Mouse (Mus musculus): ENCODE results near the gene Nmnat2. TPM values are rescaled to one million over a fixed set of nuclear protein-coding genes. Genes with fewer than 3 reads are reported as not detected.

Gene Nmnat2
- polyA plus RNA-seq, 1 experiment: 0.63 TPM

DNA sequence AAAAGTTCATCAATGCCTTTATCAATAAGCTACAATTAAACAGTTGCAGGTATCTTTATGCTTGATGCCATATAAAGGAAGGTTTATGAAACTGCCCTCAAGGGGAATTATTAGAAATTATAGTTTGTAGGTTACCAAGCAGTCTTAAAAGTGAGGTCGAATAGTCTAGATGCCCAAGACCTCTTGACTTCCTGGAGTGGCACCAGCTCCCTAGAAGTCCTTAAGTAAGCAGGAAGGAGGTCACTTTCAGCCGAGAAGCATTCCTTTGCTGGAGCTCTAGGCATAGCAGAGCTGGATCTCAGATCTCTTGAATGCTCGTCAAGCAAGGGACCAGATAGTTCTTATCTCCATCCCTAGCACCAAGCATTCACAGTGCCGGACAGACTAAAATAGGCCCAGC lies 172.8 kb downstream of the Nmnat2 start:
- Histone ChIP-seq H3K27me3 (ENCODE audit: control insufficient read depth, insufficient read depth, low read length) (no peaks in the 10 kb centered on the region), H3K36me3 (ENCODE audit: control insufficient read depth, insufficient read depth, low read length) (no peaks in the 10 kb centered on the region), H3K4me1 (ENCODE audit: control insufficient read depth, insufficient read depth, insufficient read length) (no peaks in the 10 kb centered on the region), H3K4me3 (ENCODE audit: extremely low read depth, insufficient read depth, insufficient read length) (no peak overlapping the region), H3K27ac (ENCODE audit: insufficient read depth, low read length) (no peak overlapping the region)
- 78% methylated on average over 4 of the region's 4 CpGs for WGBS
- TF ChIP-seq CTCF (IDR thresholded peaks at IDR 0.05; ENCODE audit: extremely low read depth, insufficient read depth, insufficient read length, insufficient replicate concordance): no peak
- TF ChIP-seq POLR2A (IDR thresholded peaks at IDR 0.05; ENCODE audit: low read depth, low read length): no peak
- DNase-seq (ENCODE audit: low read depth in 1 of 2, low spot score in 2 of 2): no peak

DNA sequence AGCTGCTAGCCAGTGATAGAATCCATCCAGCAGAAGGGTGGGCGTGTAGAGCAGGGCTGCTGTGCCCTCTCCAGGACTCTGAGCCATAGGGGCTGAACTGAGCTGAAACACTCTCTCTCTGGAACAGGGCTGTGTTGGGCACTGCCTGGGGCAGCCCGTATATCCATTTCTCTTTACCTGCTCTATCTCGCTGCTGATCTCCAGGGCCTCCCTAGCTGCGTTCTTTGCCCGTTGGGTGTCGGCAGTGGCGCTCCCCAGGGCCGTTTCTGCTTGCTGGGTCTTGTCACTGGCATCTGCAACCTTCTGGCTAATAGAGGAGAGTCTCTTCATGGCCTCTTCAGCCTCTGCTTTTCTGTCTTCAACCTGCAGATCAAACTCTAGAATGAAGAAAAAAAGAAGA lies 174.0 kb downstream of the Nmnat2 start:
- 85% methylated on average over 8 of the region's 8 CpGs for WGBS
- DNase-seq (ENCODE audit: low read depth in 1 of 2, low spot score in 2 of 2): no peak

GRCm38 (mm10) chr1:153129992-153130713 lies 175.4 kb downstream of the Nmnat2 start:
- Histone ChIP-seq H3K4me1 (ENCODE audit: control insufficient read depth, insufficient read depth, insufficient read length) (no peaks in the 10 kb centered on the region), H3K36me3 (ENCODE audit: control insufficient read depth, insufficient read depth, low read length) (no peaks in the 10 kb centered on the region), H3K27ac (ENCODE audit: insufficient read depth, low read length) (no peak overlapping the region), H3K4me3 (ENCODE audit: extremely low read depth, insufficient read depth, insufficient read length) (no peak overlapping the region), H3K27me3 (ENCODE audit: control insufficient read depth, insufficient read depth, low read length) (no peaks in the 10 kb centered on the region)
- DNase-seq (ENCODE audit: low read depth in 1 of 2, low spot score in 2 of 2): no peak
- 69% methylated on average over 11 of the region's 11 CpGs for WGBS
- no peak for TF ChIP-seq POLR2A (IDR thresholded peaks at IDR 0.05; ENCODE audit: low read depth, low read length)
- TF ChIP-seq CTCF (IDR thresholded peaks at IDR 0.05; ENCODE audit: extremely low read depth, insufficient read depth, insufficient read length, insufficient replicate concordance): no peak

More for the DNA sequence above, 174.0 kb downstream of the Nmnat2 start:
- Histone ChIP-seq H3K27me3 (ENCODE audit: control insufficient read depth, insufficient read depth, low read length) (no peaks in the 10 kb centered on the region), H3K4me3 (ENCODE audit: extremely low read depth, insufficient read depth, insufficient read length) (no peak overlapping the region), H3K27ac (ENCODE audit: insufficient read depth, low read length) (no peak overlapping the region), H3K36me3 (ENCODE audit: control insufficient read depth, insufficient read depth, low read length) (no peaks in the 10 kb centered on the region), H3K4me1 (ENCODE audit: control insufficient read depth, insufficient read depth, insufficient read length) (no peaks in the 10 kb centered on the region)
- TF ChIP-seq POLR2A (IDR thresholded peaks at IDR 0.05; ENCODE audit: low read depth, low read length) (no peak), CTCF (IDR thresholded peaks at IDR 0.05; ENCODE audit: extremely low read depth, insufficient read depth, insufficient read length, insufficient replicate concordance) (no peak)

GRCm38 (mm10) chr1:153133865-153134781 lies 179.3 kb downstream of the Nmnat2 start:
- H3K27ac ChIP-seq (ENCODE audit: insufficient read depth, low read length): no peak overlapping the region
- no peaks in the 10 kb centered on the region for H3K36me3 ChIP-seq (ENCODE audit: control insufficient read depth, insufficient read depth, low read length)
- DNase-seq (ENCODE audit: low read depth in 1 of 2, low spot score in 2 of 2): no peak
- TF ChIP-seq POLR2A (IDR thresholded peaks at IDR 0.05; ENCODE audit: low read depth, low read length) (no peak), CTCF (IDR thresholded peaks at IDR 0.05; ENCODE audit: extremely low read depth, insufficient read depth, insufficient read length, insufficient replicate concordance) (no peak)
- WGBS: 84% methylated on average over 9 of the region's 9 CpGs
- no peaks in the 10 kb centered on the region for H3K4me1 ChIP-seq (ENCODE audit: control insufficient read depth, insufficient read depth, insufficient read length)
- no peak overlapping the region for H3K4me3 ChIP-seq (ENCODE audit: extremely low read depth, insufficient read depth, insufficient read length)
- H3K27me3 ChIP-seq (ENCODE audit: control insufficient read depth, insufficient read depth, low read length): no peaks in the 10 kb centered on the region

- TF ChIP-seq POLR2A (IDR thresholded peaks at IDR 0.05; ENCODE audit: low read depth, low read length) (no peak), CTCF (IDR thresholded peaks at IDR 0.05; ENCODE audit: extremely low read depth, insufficient read depth, insufficient read length, insufficient replicate concordance) (no peak)
- no peak overlapping the region for H3K27ac ChIP-seq (ENCODE audit: insufficient read depth, low read length)
- H3K4me1 ChIP-seq (ENCODE audit: control insufficient read depth, insufficient read depth, insufficient read length): no peaks in the 10 kb centered on the region
- H3K36me3 ChIP-seq (ENCODE audit: control insufficient read depth, insufficient read depth, low read length): no peaks in the 10 kb centered on the region
- no peak for DNase-seq (ENCODE audit: low read depth in 1 of 2, low spot score in 2 of 2)
- H3K4me3 ChIP-seq (ENCODE audit: extremely low read depth, insufficient read depth, insufficient read length): no peak overlapping the region
- H3K27me3 ChIP-seq (ENCODE audit: control insufficient read depth, insufficient read depth, low read length): no peaks in the 10 kb centered on the region
- 86% methylated on average over 13 of the region's 13 CpGs for WGBS
These were observed 181.9 kb downstream of the Nmnat2 start for GRCm38 (mm10) chr1:153136647-153137046.

DNA sequence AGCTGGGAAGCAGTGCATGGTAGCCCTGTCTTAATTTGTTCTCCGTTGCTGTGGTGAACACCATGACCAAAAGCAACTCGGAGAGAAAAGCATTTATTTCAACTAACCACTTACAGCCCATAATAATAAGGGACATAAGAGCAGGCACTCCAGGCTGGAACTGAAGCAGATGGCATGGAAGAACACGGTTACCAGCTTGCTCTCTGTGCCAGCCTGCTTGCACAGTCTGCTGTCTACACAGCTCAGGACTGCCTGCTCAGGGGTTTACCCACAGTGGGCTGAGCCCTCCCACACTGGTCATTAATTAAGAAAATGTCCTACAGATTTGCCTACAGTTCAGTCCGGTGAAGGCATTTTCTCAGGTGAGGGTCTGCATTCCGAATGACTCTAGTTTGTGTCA lies 183.7 kb downstream of the Nmnat2 start:
- no peaks in the 10 kb centered on the region for H3K36me3 ChIP-seq (ENCODE audit: control insufficient read depth, insufficient read depth, low read length)
- H3K27ac ChIP-seq (ENCODE audit: insufficient read depth, low read length): no peak overlapping the region
- H3K4me1 ChIP-seq (ENCODE audit: control insufficient read depth, insufficient read depth, insufficient read length): no peaks in the 10 kb centered on the region
- no peak for TF ChIP-seq CTCF (IDR thresholded peaks at IDR 0.05; ENCODE audit: extremely low read depth, insufficient read depth, insufficient read length, insufficient replicate concordance)
- no peak for TF ChIP-seq POLR2A (IDR thresholded peaks at IDR 0.05; ENCODE audit: low read depth, low read length)
- 84% methylated on average over 5 of the region's 5 CpGs for WGBS
- H3K4me3 ChIP-seq (ENCODE audit: extremely low read depth, insufficient read depth, insufficient read length): no peak overlapping the region
- H3K27me3 ChIP-seq (ENCODE audit: control insufficient read depth, insufficient read depth, low read length): no peaks in the 10 kb centered on the region
- DNase-seq (ENCODE audit: low read depth in 1 of 2, low spot score in 2 of 2): no peak

Measured in spleen, adult 2 months (tissue).